Mouse (Mus musculus): ENCODE measurements around the gene Lrat.

DNA sequence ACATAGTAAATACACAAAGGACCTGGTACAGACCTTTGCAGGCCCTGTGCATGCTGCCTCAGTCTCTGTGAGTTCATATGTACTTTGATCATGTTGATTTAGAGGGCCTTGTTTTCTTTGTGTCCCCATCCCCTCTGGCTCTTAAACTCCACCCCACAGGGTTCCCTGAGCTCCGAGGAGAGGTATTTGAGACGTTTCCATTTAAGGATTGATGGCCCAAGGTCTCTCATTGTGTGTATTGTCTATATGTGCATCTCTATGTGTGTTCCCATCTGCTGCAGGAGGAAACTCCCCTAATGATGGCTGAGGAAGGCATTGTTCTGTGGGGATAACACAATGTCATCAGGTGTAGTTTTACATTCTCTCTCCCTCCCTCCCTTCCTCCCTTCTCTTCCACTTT, 14.9 kb downstream of the Lrat start:
- TF ChIP-seq POLR2A (IDR thresholded peaks at IDR 0.05; ENCODE audit: borderline replicate concordance, insufficient read depth, low read length) = no peak
- TF ChIP-seq CTCF (IDR thresholded peaks at IDR 0.05; ENCODE audit: borderline replicate concordance, insufficient read depth, low read depth, low read length) = no peak
